Mouse (Mus musculus) olfactory bulb, adult 2 months (tissue): ENCODE measurements around the gene Bace1.

Experiments
- CTCF ChIP-seq: fragments of 200-500 bp; IDR thresholded peaks from 2 replicates; pipeline ENCODE4 v1.5.1; 2012; ENCODE audit warnings: low read depth, mild to moderate bottlenecking, low read length, moderate library complexity; ENCODE audit not compliant: insufficient read depth
- POLR2A ChIP-seq: fragments of 200-500 bp; IDR thresholded peaks from 2 replicates; pipeline ENCODE4 v1.6.1; 2012; ENCODE audit warnings: mild to moderate bottlenecking, low read depth, low read length, moderate library complexity; ENCODE audit not compliant: insufficient read depth

- TF ChIP-seq CTCF (no peak), POLR2A (no peak)
Observed at GRCm38 (mm10) chr9:45839139-45839981, 980 bp downstream of the Bace1 start.
